Mouse (Mus musculus) macrophage (primary cell): Measurements from ENCODE around the gene Plin5. TPM values are rescaled to one million over a fixed set of nuclear protein-coding genes. Genes with fewer than 3 reads are reported as not detected.

Experiments
- H3K27ac ChIP-seq: fragments of 350-480 bp; formaldehyde crosslinking; 2 replicates; pipeline ENCODE4 v1.9.0; 2021
- H3K36me3 ChIP-seq: fragments of 350-480 bp; formaldehyde crosslinking; 2 replicates; pipeline ENCODE4 v1.9.0; 2021; ENCODE audit errors: inconsistent target
- H3K4me3 ChIP-seq: fragments of 350-480 bp; formaldehyde crosslinking; 2 replicates; pipeline ENCODE4 v1.9.0; 2021; ENCODE audit errors: inconsistent target
- H3K79me2 ChIP-seq: fragments of 350-480 bp; formaldehyde crosslinking; 2 replicates; pipeline ENCODE4 v1.9.0; 2021; ENCODE audit errors: inconsistent target
- WGBS: methylation state at CpG from one replicate; pipeline ENCODE4 v1.1.7; 2026; ENCODE audit warnings: inconsistent platforms; ENCODE audit not compliant: missing documents; 5-methylcytosine and 5-hydroxymethylcytosine counted together
- polyA plus RNA-seq: library from polyadenylated mRNA; stranded (reverse); fragments of 250-400 nt; gene quantifications from 3 replicates; pipeline ENCODE4 v1.2.4, GENCODE M21; 2018; ENCODE audit warnings: inconsistent platforms
- total RNA-seq, 78 experiments: library from RNA; depleted of rRNA; stranded (reverse); fragments of 250-400 nt; gene quantifications; 1 replicate in 9 of 78; 2 replicates in 24 of 78; 3 replicates in 43 of 78; 4 replicates in 2 of 78; pipeline ENCODE4 v1.2.4; 2018; ENCODE audit warnings: inconsistent platforms in 56 of 78

The Plin5 gene
- not detected for total RNA-seq (2018; cell fraction: chromatin; rRNA removed)
- not detected for total RNA-seq (2018; cell fraction: cytosol; rRNA removed)
- not detected for total RNA-seq (2018; cell fraction: nucleus; rRNA removed)
- not detected in 3 replicates for polyA plus RNA-seq

GRCm38 (mm10) chr17:56117251-56117710, at the start of gene Plin5:
Gene Plin5, minus strand, starts transcription at chr17:56117596.
- H3K27ac ChIP-seq = no peak within 1 kb of the TSS
- H3K79me2 ChIP-seq = no peaks in the 10 kb centered on the region
- WGBS = 5% methylated on average over 27 of the region's 27 CpGs
- no peaks in the 10 kb centered on the region for H3K36me3 ChIP-seq
- H3K4me3 ChIP-seq = no peak within 1 kb of the TSS

GRCm38 (mm10) chr17:56165671-56166070, 48.3 kb upstream of the Plin5 start:
- H3K27ac ChIP-seq = no peak overlapping the region
- 93% methylated on average over 9 of the region's 11 CpGs for WGBS
- no peaks in the 10 kb centered on the region for H3K36me3 ChIP-seq
- H3K79me2 ChIP-seq = no peaks in the 10 kb centered on the region
- H3K4me3 ChIP-seq = no peak overlapping the region

GRCm38 (mm10) chr17:56164510-56164909, 47.1 kb upstream of the Plin5 start:
- Histone ChIP-seq H3K36me3 (no peaks in the 10 kb centered on the region), H3K27ac (no peak overlapping the region), H3K79me2 (no peaks in the 10 kb centered on the region), H3K4me3 (no peak overlapping the region)
- WGBS = 49% methylated on average over 3 of the region's 3 CpGs

- Histone ChIP-seq H3K36me3 (no peaks in the 10 kb centered on the region), H3K79me2 (no peaks in the 10 kb centered on the region), H3K4me3 (no peak overlapping the region), H3K27ac (no peak overlapping the region)
- WGBS = 89% methylated on average over 6 of the region's 6 CpGs
Observed at GRCm38 (mm10) chr17:56163523-56164102, 46.2 kb upstream of the Plin5 start.

- WGBS = under 1% methylated on average over 30 of the region's 30 CpGs
- Histone ChIP-seq H3K27ac (peak within 1 kb of the TSS; percentile 51), H3K79me2 (no peaks in the 10 kb centered on the region), H3K4me3 (peak within 1 kb of the TSS; percentile 49), H3K36me3 (no peaks in the 10 kb centered on the region)
Observed at GRCm38 (mm10) chr17:56162231-56162774, 44.9 kb upstream of the Plin5 start, which contains the start of gene Tnfaip8l1. Gene Tnfaip8l1, plus strand, starts transcription at chr17:56162477.

- 4% methylated on average over 9 of the region's 9 CpGs for WGBS
- Histone ChIP-seq H3K36me3 (no peaks in the 10 kb centered on the region), H3K4me3 (no peak overlapping the region), H3K27ac (no peak overlapping the region), H3K79me2 (no peaks in the 10 kb centered on the region)
Observed at GRCm38 (mm10) chr17:56159729-56160128, 42.3 kb upstream of the Plin5 start.

- Histone ChIP-seq H3K36me3 (no peaks in the 10 kb centered on the region), H3K4me3 (no peak overlapping the region), H3K27ac (no peak overlapping the region), H3K79me2 (no peaks in the 10 kb centered on the region)
- WGBS = 25% methylated on average over 9 of the region's 9 CpGs
Observed at GRCm38 (mm10) chr17:56153643-56154042, 36.2 kb upstream of the Plin5 start.

GRCm38 (mm10) chr17:56149897-56150296, 32.5 kb upstream of the Plin5 start:
- no peak overlapping the region for H3K27ac ChIP-seq
- no peaks in the 10 kb centered on the region for H3K36me3 ChIP-seq
- 73% methylated on average over 2 of the region's 2 CpGs for WGBS
- H3K4me3 ChIP-seq = no peak overlapping the region
- H3K79me2 ChIP-seq = no peaks in the 10 kb centered on the region

GRCm38 (mm10) chr17:56148790-56149618, 31.6 kb upstream of the Plin5 start:
- no peak overlapping the region for H3K4me3 ChIP-seq
- no peak overlapping the region for H3K27ac ChIP-seq
- no peaks in the 10 kb centered on the region for H3K36me3 ChIP-seq
- H3K79me2 ChIP-seq = no peaks in the 10 kb centered on the region
- 10% methylated on average over 28 of the region's 30 CpGs for WGBS

GRCm38 (mm10) chr17:56148280-56148679, 30.9 kb upstream of the Plin5 start:
- H3K27ac ChIP-seq = no peak overlapping the region
- H3K4me3 ChIP-seq = no peak overlapping the region
- H3K36me3 ChIP-seq = no peaks in the 10 kb centered on the region
- WGBS = 49% methylated on average over 9 of the region's 9 CpGs
- H3K79me2 ChIP-seq = no peaks in the 10 kb centered on the region

GRCm38 (mm10) chr17:56147420-56147819, 30.0 kb upstream of the Plin5 start:
- WGBS = 63% methylated on average over 12 of the region's 12 CpGs

GRCm38 (mm10) chr17:56146131-56146530, 28.7 kb upstream of the Plin5 start:
- WGBS = 64% methylated on average over 9 of the region's 9 CpGs
- Histone ChIP-seq H3K36me3 (no peaks in the 10 kb centered on the region), H3K79me2 (no peaks in the 10 kb centered on the region), H3K27ac (no peak overlapping the region), H3K4me3 (no peak overlapping the region)

More at GRCm38 (mm10) chr17:56147420-56147819, 30.0 kb upstream of the Plin5 start:
- H3K36me3 ChIP-seq = no peaks in the 10 kb centered on the region
- H3K79me2 ChIP-seq = no peaks in the 10 kb centered on the region
- H3K4me3 ChIP-seq = no peak overlapping the region
- H3K27ac ChIP-seq = no peak overlapping the region

GRCm38 (mm10) chr17:56144546-56144945, 27.1 kb upstream of the Plin5 start:
- Histone ChIP-seq H3K27ac (no peak overlapping the region), H3K36me3 (no peaks in the 10 kb centered on the region), H3K4me3 (no peak overlapping the region), H3K79me2 (no peaks in the 10 kb centered on the region)
- 75% methylated on average over 9 of the region's 9 CpGs for WGBS

- H3K79me2 ChIP-seq = no peaks in the 10 kb centered on the region
- no peak overlapping the region for H3K4me3 ChIP-seq
- H3K27ac ChIP-seq = no peak overlapping the region
- WGBS = 9% methylated on average over 42 of the region's 47 CpGs
- no peaks in the 10 kb centered on the region for H3K36me3 ChIP-seq
Observed at GRCm38 (mm10) chr17:56141702-56142605, 24.6 kb upstream of the Plin5 start.
